Mouse (Mus musculus) induced T-regulatory cell, adult 2 months (primary cell): ENCODE data around the gene Defa26.
"Not testable (repeated sequence)": the region's sequence is repeated elsewhere in the genome, so short reads cannot be mapped to it uniquely, and the experiment has no call there.

Experiments used
- DNase-seq: peaks from one replicate; pipeline ENCODE4 v3.0.0-alpha.2; 2012; ENCODE audit warnings: low read depth

The Defa26 gene

GRCm38 (mm10) chr8:21617883-21618282, at the start of gene Defa26:
TSS of gene Defa26 (plus strand) at chr8:21618183.
- DNase-seq: not testable (repeated sequence)

GRCm38 (mm10) chr8:21582706-21583105, 35.3 kb upstream of the Defa26 start, which contains the start of gene Defa28:
TSS of gene Defa28 (plus strand) at chr8:21583006.
- not testable (repeated sequence) for DNase-seq

- DNase-seq: not testable (repeated sequence)
These were observed 23.6 kb upstream of the Defa26 start, which contains the start of gene Gm7861 for GRCm38 (mm10) chr8:21594408-21594807. TSS of gene Gm7861 (minus strand) at chr8:21594508.

- DNase-seq: not testable (repeated sequence)
These were observed 37.5 kb downstream of the Defa26 start, which contains the start of gene Defa17 for GRCm38 (mm10) chr8:21655480-21655879. TSS of gene Defa17 (plus strand) at chr8:21655780.

GRCm38 (mm10) chr8:21665497-21665896, 47.5 kb downstream of the Defa26 start, which contains the start of gene Defa34:
TSS of gene Defa34 (plus strand) at chr8:21665797.
- not testable (repeated sequence) for DNase-seq
